In genomic region chr6:31317741-31318225, GRCm38 (mm10) we compare ENCODE assay signal across 8 mouse cellular contexts.
A peak's percentile ranks its signal among the peaks of the same experiment; 100 is the strongest.
DNase-seq lines count a peak whose midpoint lies in the region; ATAC-seq lines count a peak whose summit lies in the region.

No protein-coding gene starts in this region.

- peaks cover 18% of the 10 kb centered on the region for H3K27me3 ChIP-seq in midbrain, embryonic 10.5 days (ENCODE audit: low read depth, poor library complexity, severe bottlenecking)
- H3K27me3 ChIP-seq in midbrain, embryonic 15.5 days (replicated peaks), result no peaks in the 10 kb centered on the region
- H3K27me3 ChIP-seq in lung, embryonic 15.5 days, result no peaks in the 10 kb centered on the region

- H3K27ac ChIP-seq in midbrain, embryonic 10.5 days (replicated peaks), result no peak overlapping the region
- no peak overlapping the region for H3K27ac ChIP-seq in midbrain, embryonic 15.5 days
- H3K27ac ChIP-seq in lung, embryonic 15.5 days, result peak overlapping the region; percentile 83

- peak overlapping the region; percentile 36 for H3K4me3 ChIP-seq in midbrain, embryonic 10.5 days
- no peak overlapping the region for H3K4me3 ChIP-seq in midbrain, embryonic 15.5 days
- H3K4me3 ChIP-seq in lung, embryonic 15.5 days, result peak overlapping the region; percentile 28

- H3K4me1 ChIP-seq in midbrain, embryonic 10.5 days, result peaks cover 17% of the 10 kb centered on the region
- no peaks in the 10 kb centered on the region for H3K4me1 ChIP-seq in midbrain, embryonic 15.5 days
- H3K4me1 ChIP-seq in lung, embryonic 15.5 days, result peaks cover 41% of the 10 kb centered on the region

- H3K36me3 ChIP-seq in midbrain, embryonic 10.5 days, result no peaks in the 10 kb centered on the region
- H3K36me3 ChIP-seq in midbrain, embryonic 15.5 days (replicated peaks), result no peaks in the 10 kb centered on the region
- H3K36me3 ChIP-seq in lung, embryonic 15.5 days, result no peaks in the 10 kb centered on the region

- H3K9ac ChIP-seq in midbrain, embryonic 15.5 days, result no peak overlapping the region
- peak overlapping the region; percentile 8; the same call in 1 of the 2 replicates for H3K9ac ChIP-seq in lung, embryonic 15.5 days

- no peak for DNase-seq in midbrain, embryonic 10.5 days (ENCODE audit: low spot score)
- peak; percentile 73 to 83 for DNase-seq in heart, adult 18-20 months
- peak; percentile 93 for DNase-seq in kidney, adult 9 months
- DNase-seq in layer of hippocampus, postnatal 36 days, result no peak
- DNase-seq in left cerebral cortex, postnatal 14 days (ENCODE audit: low spot score in 2 of 2), result no peak
- DNase-seq in thymus, postnatal 4 days, result no peak

- no peaks in the 10 kb centered on the region for H3K9me3 ChIP-seq in midbrain, embryonic 10.5 days (replicated peaks)
- no peaks in the 10 kb centered on the region for H3K9me3 ChIP-seq in midbrain, embryonic 15.5 days
- no peaks in the 10 kb centered on the region for H3K9me3 ChIP-seq in lung, embryonic 15.5 days

- no peak overlapping the region for H3K4me2 ChIP-seq in midbrain, embryonic 15.5 days
- peak overlapping the region; percentile 57 for H3K4me2 ChIP-seq in lung, embryonic 15.5 days

- intact Hi-C loops in left cerebral cortex, postnatal 14 days (cut with DNase I), result no loop called here

- no peak for ATAC-seq in midbrain, embryonic 15.5 days (replicated peaks)
- ATAC-seq in lung, embryonic 15.5 days (ENCODE audit: borderline replicate concordance, extremely low read depth, low FRiP score, low TSS enrichment), result peak; percentile 76

- 15% methylated on average over 12 of the region's 12 CpGs for WGBS in midbrain, embryonic 10.5 days
- WGBS in midbrain, embryonic 15.5 days, result 16% methylated on average over 12 of the region's 12 CpGs
- 2% methylated on average over 12 of the region's 12 CpGs for WGBS in lung, embryonic 15.5 days

Comparison
In these comparisons a context has a peak if more than half of its experiments do, and no peak if none do; other contexts are left out.
1. DNase-seq: peak in heart, adult 18-20 months (2 of 2) and kidney, adult 9 months (single experiment); none in midbrain, embryonic 10.5 days (single experiment), layer of hippocampus, postnatal 36 days (0 of 2), left cerebral cortex, postnatal 14 days (0 of 2) and thymus, postnatal 4 days (single experiment).